ENCODE assay signal across 12 mouse cellular contexts in the genomic region with DNA sequence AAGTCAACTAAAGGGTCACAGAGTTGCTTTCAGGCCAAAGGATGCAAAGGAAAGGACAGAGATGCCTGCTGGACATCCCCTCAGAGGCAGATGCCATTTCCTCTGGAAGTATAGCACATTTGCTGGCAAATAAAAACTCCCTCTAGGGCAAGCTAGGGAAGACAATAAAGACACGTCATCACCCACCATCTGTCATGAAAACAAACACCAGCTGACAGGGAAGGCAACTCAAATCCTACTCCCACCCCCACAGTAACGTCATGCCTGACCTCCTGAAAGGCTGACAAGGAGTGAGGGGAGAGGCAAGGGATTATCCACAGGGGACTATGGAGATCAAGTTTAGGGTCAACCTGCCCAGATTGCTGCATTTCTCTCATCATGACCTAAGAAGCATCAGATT. TPM values are rescaled to one million over a fixed set of nuclear protein-coding genes. Genes with fewer than 3 reads are reported as not detected.
DNase-seq lines count a peak whose midpoint lies in the region; ATAC-seq and TF ChIP-seq lines count a peak whose summit lies in the region.
"Had no signal": no experiment of that assay in that cellular context is flagged by ENCODE, and none has a peak within 500 bp of the region (broad histone marks: within the 10 kb centered on the region; RNA-seq: fewer than 3 reads in every experiment).

No protein-coding gene starts in this region.

- peak; percentile 65 for ATAC-seq in neural tube, embryonic 11.5 days (ENCODE audit: insufficient read depth, low FRiP score, low TSS enrichment)
- ATAC-seq in embryonic facial prominence, embryonic 11.5 days (replicated peaks; ENCODE audit: insufficient number of reproducible peaks, low FRiP score, low TSS enrichment, low read depth): peak; percentile 75
- ATAC-seq in CD4-positive, CD25-positive, alpha-beta regulatory T cell, adult 4 months: no peak

- no peak for TF ChIP-seq CTCF in layer of hippocampus, adult 2 months (conservative IDR thresholded peaks at IDR 0.05)

- no peaks in the 10 kb centered on the region for H3K9me3 ChIP-seq in neural tube, embryonic 11.5 days (ENCODE audit: control insufficient read depth, low read length)
- no peaks in the 10 kb centered on the region for H3K9me3 ChIP-seq in embryonic facial prominence, embryonic 11.5 days (replicated peaks; ENCODE audit: control insufficient read depth, low read length)

- H3K4me3 ChIP-seq in neural tube, embryonic 11.5 days (ENCODE audit: low read depth, low read length): no peak overlapping the region
- H3K4me3 ChIP-seq in embryonic facial prominence, embryonic 11.5 days (ENCODE audit: low read depth, low read length): no peak overlapping the region
- no peak overlapping the region for H3K4me3 ChIP-seq in layer of hippocampus, adult 2 months

- peak; percentile 12 for DNase-seq in neural tube, embryonic 11.5 days (ENCODE audit: low spot score)
- DNase-seq in neural tube, embryonic 10.5 days (ENCODE audit: extremely low spot score, low spot score): no peak
- DNase-seq in embryonic facial prominence, embryonic 11.5 days (ENCODE audit: low spot score): no peak
- peak; percentile 36 to 48 for DNase-seq in layer of hippocampus, adult 2 months (ENCODE audit: low spot score in 2 of 2)
- peak; percentile 43 for DNase-seq in retina, postnatal 7 days (ENCODE audit: low read depth, low spot score)
- no peak for DNase-seq in heart, postnatal 14 days
- DNase-seq in gastrocnemius, postnatal 14 days: no peak
- DNase-seq: liver; lung, postnatal 4 days had no signal

- 0 out of 2 replicates have a peak, but pooled peaks cover 3% of the 10 kb centered on the region for H3K4me1 ChIP-seq in neural tube, embryonic 11.5 days (ENCODE audit: control insufficient read depth, insufficient read depth, low read length)
- no peaks in the 10 kb centered on the region for H3K4me1 ChIP-seq in embryonic facial prominence, embryonic 11.5 days (ENCODE audit: control insufficient read depth, insufficient read depth, low read length)

- no peaks in the 10 kb centered on the region for H3K36me3 ChIP-seq in neural tube, embryonic 11.5 days (ENCODE audit: control insufficient read depth, insufficient read depth, low read length)
- H3K36me3 ChIP-seq in embryonic facial prominence, embryonic 11.5 days (replicated peaks; ENCODE audit: control insufficient read depth, insufficient read depth, low read depth, low read length): no peaks in the 10 kb centered on the region

- no peak overlapping the region for H3K4me2 ChIP-seq in neural tube, embryonic 11.5 days (ENCODE audit: low read depth)
- no peak overlapping the region for H3K4me2 ChIP-seq in embryonic facial prominence, embryonic 11.5 days (ENCODE audit: low read depth, low read length)

- intact Hi-C loops in heart, postnatal 14 days (cut with DNase I): no loop called here
- intact Hi-C loops in gastrocnemius, postnatal 14 days (cut with DNase I; ENCODE audit: low total_unique reads): no loop called here

- no peak overlapping the region for H3K27ac ChIP-seq in neural tube, embryonic 11.5 days (ENCODE audit: low read depth, low read length)
- H3K27ac ChIP-seq in embryonic facial prominence, embryonic 11.5 days (replicated peaks; ENCODE audit: low read depth, low read length): no peak overlapping the region
- no peak overlapping the region for H3K27ac ChIP-seq in layer of hippocampus, adult 2 months
- H3K27ac ChIP-seq: kidney, postnatal 0 days had no signal

- no peak overlapping the region for H3K9ac ChIP-seq in neural tube, embryonic 11.5 days (ENCODE audit: low read length)
- no peak overlapping the region for H3K9ac ChIP-seq in embryonic facial prominence, embryonic 11.5 days (replicated peaks; ENCODE audit: low read length)

- WGBS in neural tube, embryonic 11.5 days: 6% methylated on average over 2 of the region's 2 CpGs
- 6% methylated on average over 2 of the region's 2 CpGs for WGBS in embryonic facial prominence, embryonic 11.5 days

- no peaks in the 10 kb centered on the region for H3K27me3 ChIP-seq in neural tube, embryonic 11.5 days (ENCODE audit: control insufficient read depth, insufficient read depth, low read length)
- H3K27me3 ChIP-seq in embryonic facial prominence, embryonic 11.5 days (ENCODE audit: control insufficient read depth, insufficient read depth, low read length): no peaks in the 10 kb centered on the region

RNA-seq across cellular contexts. Expression of gene Olfr827, which starts 30.1 kb away (rescaled TPM):
- polyA plus RNA-seq in neural tube, embryonic 11.5 days (2014; fragmentation: Nextera tagmentation; extraction: Ambion mirVana): not detected in 2 replicates
- polyA plus RNA-seq in embryonic facial prominence, embryonic 11.5 days (2014; fragmentation: Nextera tagmentation; extraction: Ambion mirVana): 0.27 TPM in 1 of 2 replicates, not detected in the other
- not detected for total RNA-seq in layer of hippocampus, adult 2 months (2021)
- not detected for total RNA-seq in heart, postnatal 14 days (2021)
- not detected for total RNA-seq in gastrocnemius, postnatal 14 days (2021)
- not detected for polyA plus RNA-seq in CD4-positive, CD25-positive, alpha-beta regulatory T cell, adult 4 months (2017; shearing (Covaris generic))
- polyA plus RNA-seq: heart, postnatal 0 days; kidney, postnatal 0 days had no signal

RNA-seq across cellular contexts. Expression of gene Neurod4, which starts 35.8 kb away (rescaled TPM):
- polyA plus RNA-seq in neural tube, embryonic 11.5 days (2014; fragmentation: Nextera tagmentation; extraction: Ambion mirVana): 52.7 and 59.2 TPM in 2 replicates
- polyA plus RNA-seq in embryonic facial prominence, embryonic 11.5 days (2014; fragmentation: Nextera tagmentation; extraction: Ambion mirVana): 4.8 and 5.7 TPM in 2 replicates
- total RNA-seq in layer of hippocampus, adult 2 months (2021): under 1 TPM; 0.10 to 0.18 TPM
- not detected for total RNA-seq in heart, postnatal 14 days (2021)
- not detected for total RNA-seq in gastrocnemius, postnatal 14 days (2021)
- polyA plus RNA-seq in CD4-positive, CD25-positive, alpha-beta regulatory T cell, adult 4 months (2017; shearing (Covaris generic)): not detected
- polyA plus RNA-seq: heart, postnatal 0 days; kidney, postnatal 0 days had no signal

Comparison
In these comparisons a context has a peak if more than half of its experiments do, and no peak if none do; other contexts are left out.
1. DNase-seq: peak in neural tube, embryonic 11.5 days (single experiment), layer of hippocampus, adult 2 months (2 of 2) and retina, postnatal 7 days (single experiment); none in neural tube, embryonic 10.5 days (single experiment), embryonic facial prominence, embryonic 11.5 days (single experiment), heart, postnatal 14 days (0 of 2) and gastrocnemius, postnatal 14 days (single experiment).